Mouse (Mus musculus) ES-E14 (cell line): ENCODE measurements around the gene Fxr2.

ENCODE experiments used
- CHD2 ChIP-seq: IDR thresholded peaks from 2 replicates; pipeline ENCODE4 v1.6.1; 2014; ENCODE audit warnings: mild to moderate bottlenecking, low read depth, low read length, inconsistent platforms
- HCFC1 ChIP-seq: IDR thresholded peaks from 2 replicates; pipeline ENCODE4 v1.6.1; 2012; ENCODE audit warnings: low read length, inconsistent platforms, borderline replicate concordance; ENCODE audit not compliant: insufficient read depth
- MAFK ChIP-seq: IDR thresholded peaks from 2 replicates; pipeline ENCODE4 v1.6.1; 2014; ENCODE audit warnings: mild to moderate bottlenecking, low read depth, low read length, inconsistent platforms; ENCODE audit not compliant: insufficient read depth
- ZC3H11A ChIP-seq: IDR thresholded peaks from 2 replicates; pipeline ENCODE4 v1.6.1; 2012; ENCODE audit warnings: low read depth, mild to moderate bottlenecking, inconsistent platforms, low read length, borderline replicate concordance
- ZNF384 ChIP-seq: IDR thresholded peaks from 2 replicates; pipeline ENCODE4 v1.6.1; 2012; ENCODE audit warnings: low read depth, low read length, inconsistent platforms

DNA sequence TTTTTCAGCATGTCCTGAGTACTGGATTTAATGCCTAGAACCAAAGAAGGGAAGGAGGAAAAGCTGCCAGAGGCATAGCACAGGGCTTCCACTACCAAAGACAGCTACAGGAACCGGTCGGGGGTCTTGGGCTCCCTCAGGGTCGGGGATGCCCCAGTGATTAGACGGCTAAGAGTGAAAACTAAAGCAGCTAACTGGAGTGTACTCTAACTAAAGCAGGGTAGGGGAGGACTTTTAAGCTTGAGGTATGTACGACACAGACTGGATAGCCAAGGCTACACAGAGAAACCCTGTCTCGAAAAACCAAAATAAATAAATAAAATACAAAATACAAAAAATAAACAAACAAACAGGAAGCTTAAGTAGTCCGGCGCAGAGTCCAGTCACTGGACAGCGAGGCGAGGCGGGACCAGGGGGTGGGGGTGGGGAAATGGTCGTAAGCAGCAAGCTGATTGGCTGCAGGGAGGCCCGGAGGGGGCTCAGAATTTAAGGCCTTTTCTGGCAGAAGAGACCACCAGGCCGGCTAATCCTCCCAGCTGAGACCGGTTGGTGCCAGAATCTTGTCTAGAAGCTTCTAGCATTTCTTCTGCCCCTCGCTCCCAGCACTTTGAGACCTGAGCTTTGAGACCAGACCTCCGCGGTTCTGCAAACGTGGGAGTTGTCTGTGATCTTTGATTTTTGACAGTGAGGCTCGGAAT lies 11.1 kb upstream of the Fxr2 start, which contains the start of gene Sat2:
- TF ChIP-seq HCFC1 (no peak), ZC3H11A (no peak), MAFK (no peak), CHD2 (no peak), ZNF384 (no peak)
